ENCODE assay signal across 21 mouse cellular contexts in genomic region chr19:30043691-30044090, GRCm38 (mm10). TPM values are rescaled to one million over a fixed set of nuclear protein-coding genes. Genes with fewer than 3 reads are reported as not detected.
"Had no signal": no experiment of that assay in that cellular context is flagged by ENCODE, and none has a peak within 500 bp of the region (broad histone marks: within the 10 kb centered on the region; RNA-seq: fewer than 3 reads in every experiment).

No protein-coding gene starts in this region.

- H3K27me3 ChIP-seq: limb, embryonic 12.5 days; liver, embryonic 13.5 days; lung, embryonic 15.5 days; midbrain, embryonic 13.5 days; neural tube, embryonic 12.5 days had no signal

- H3K4me3 ChIP-seq: limb, embryonic 12.5 days; liver, embryonic 13.5 days; lung, embryonic 15.5 days; midbrain, embryonic 13.5 days; myocyte; neural tube, embryonic 12.5 days had no signal

- H3K27ac ChIP-seq: limb, embryonic 12.5 days; liver, embryonic 13.5 days; lung, embryonic 15.5 days; macrophage; midbrain, embryonic 13.5 days; neural tube, embryonic 12.5 days had no signal

- DNase-seq: kidney, adult 8-10 months; kidney, postnatal 25 days; layer of hippocampus, adult 9-11 months; layer of hippocampus, postnatal 36 days; liver; liver, embryonic 13.5 days; liver, postnatal 0 days; lung, postnatal 14 days; retina, postnatal 1 day; thymus, adult 18-20 months; thymus, postnatal 14 days had no signal

- H3K4me1 ChIP-seq: limb, embryonic 12.5 days; lung, embryonic 15.5 days; midbrain, embryonic 13.5 days; neural tube, embryonic 12.5 days had no signal

- ATAC-seq: liver, postnatal 0 days; midbrain, embryonic 13.5 days had no signal

RNA-seq across cellular contexts. Expression of gene Trpd52l3, which starts 40.1 kb away (rescaled TPM):
- total RNA-seq: layer of hippocampus, adult 18-20 months; layer of hippocampus, postnatal 36 days; left cerebral cortex, adult 8-10 months; left cerebral cortex, postnatal 25 days had no signal
- polyA plus RNA-seq: limb, embryonic 12.5 days; liver, embryonic 13.5 days; liver, postnatal 0 days; lung, embryonic 15.5 days; macrophage; midbrain, embryonic 13.5 days; myocyte; neural tube, embryonic 12.5 days; stomach, embryonic 14.5 days had no signal
